Mouse (Mus musculus) liver, adult (tissue): ENCODE data around the gene Alk.

Experiments
- GATA4 ChIP-seq: IDR thresholded peaks from 2 replicates; pipeline ENCODE4 v1.6.1; 2014; ENCODE audit warnings: mild to moderate bottlenecking, low read length; ENCODE audit not compliant: insufficient replicate concordance

Gene Alk

DNA sequence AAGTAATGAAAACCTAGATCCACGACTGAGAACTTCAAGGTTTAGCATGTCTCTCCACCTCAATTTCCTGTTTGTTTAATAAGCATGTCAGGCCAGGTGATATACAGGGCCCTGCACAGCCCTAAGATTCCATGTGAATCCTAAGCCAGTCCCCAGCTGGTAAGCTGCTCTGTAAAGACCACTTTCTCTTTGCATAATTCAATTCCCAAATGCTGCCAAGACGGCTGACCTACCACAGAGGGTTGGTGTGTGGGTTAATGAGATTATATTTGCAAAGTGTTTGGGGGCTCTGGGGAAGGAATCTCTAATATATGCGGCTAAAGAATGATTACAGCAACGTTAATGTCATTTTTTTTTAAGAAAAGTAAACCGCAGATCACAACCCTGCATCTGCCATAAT, 130.3 kb downstream of the Alk start:
- no peak for TF ChIP-seq GATA4

DNA sequence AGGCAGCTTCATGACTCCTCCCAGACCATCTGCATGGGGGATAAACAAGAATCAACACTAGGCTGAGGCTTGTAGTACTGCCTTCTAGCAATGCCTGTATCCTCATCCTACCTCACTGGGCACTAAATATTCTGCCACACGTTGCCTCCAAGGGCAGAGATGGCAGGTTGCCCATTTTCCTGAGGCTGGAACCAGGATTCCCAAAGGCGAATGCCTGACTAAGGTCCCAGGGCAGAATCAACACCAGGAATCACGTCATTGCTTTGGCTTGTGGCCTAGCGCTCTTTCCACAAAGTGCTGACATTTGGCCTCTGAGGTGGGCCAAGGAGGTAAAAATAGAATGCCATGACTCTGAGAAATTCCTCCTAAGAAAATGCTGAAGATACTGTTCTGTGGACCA, 155.9 kb downstream of the Alk start:
- no peak for TF ChIP-seq GATA4

DNA sequence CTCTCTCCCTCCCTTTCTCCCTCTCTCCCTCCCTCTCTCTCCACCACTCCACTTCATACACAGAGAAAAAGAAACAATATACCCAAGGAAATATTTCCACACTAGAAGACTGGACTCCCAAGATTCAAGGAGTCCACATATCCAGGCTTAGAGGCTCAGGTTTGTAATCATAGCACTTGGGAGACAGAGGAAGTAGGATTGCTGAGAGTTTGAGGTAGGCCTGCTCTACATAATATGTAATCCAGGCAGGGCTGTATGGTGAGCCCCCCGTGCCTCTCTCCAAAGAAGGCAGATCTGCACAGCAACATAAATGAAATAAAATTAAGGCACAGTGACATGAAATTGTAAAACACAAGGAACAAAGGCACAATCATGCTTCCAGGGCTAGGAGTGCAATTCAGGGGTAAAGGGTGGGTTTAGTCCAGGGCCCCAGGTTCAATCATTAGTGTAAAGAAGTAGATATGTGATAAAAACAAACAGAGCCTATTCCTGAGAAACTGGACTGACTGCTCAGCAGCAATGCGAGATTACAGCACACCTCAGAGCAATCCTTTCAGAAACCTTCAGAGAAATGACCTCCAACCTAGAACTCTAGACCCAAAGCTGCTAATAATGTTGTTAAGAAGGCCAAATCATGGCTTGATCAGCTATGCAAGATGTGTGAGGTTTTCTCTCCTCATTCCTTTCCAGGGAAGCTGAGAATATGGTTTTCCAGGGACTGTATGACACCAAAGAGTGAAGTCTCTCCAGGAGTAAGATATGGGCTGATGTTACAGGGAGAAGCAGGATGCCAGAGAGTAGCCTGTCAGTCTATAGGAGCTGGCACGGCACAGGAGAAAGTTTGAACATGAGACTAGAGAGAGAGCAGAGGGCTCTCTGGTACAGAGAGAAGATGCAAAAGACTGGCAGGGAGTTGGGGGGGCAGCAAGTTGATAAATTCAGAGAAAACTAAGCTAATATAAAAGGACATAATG, 158.9 kb downstream of the Alk start:
- no peak for TF ChIP-seq GATA4

DNA sequence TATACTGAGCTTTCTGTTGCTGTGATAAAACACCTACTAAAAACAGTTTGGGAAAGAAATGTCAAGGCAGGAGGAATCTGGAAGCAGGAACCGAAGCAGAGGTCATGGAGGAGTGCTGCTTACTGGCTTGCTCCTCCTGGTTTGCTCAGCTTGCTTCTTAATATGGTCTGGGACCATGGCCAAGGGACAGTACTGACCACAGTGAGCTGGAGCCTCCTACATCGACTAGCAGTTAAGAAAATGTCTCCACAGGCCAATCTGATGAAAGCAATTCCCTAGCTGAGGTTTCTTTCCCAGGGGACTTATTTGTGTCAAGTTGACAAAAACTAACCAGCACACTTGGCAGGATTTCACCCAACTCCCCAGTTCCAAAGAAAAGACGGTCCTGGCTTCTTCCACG, 187.0 kb downstream of the Alk start:
- TF ChIP-seq GATA4 = no peak

DNA sequence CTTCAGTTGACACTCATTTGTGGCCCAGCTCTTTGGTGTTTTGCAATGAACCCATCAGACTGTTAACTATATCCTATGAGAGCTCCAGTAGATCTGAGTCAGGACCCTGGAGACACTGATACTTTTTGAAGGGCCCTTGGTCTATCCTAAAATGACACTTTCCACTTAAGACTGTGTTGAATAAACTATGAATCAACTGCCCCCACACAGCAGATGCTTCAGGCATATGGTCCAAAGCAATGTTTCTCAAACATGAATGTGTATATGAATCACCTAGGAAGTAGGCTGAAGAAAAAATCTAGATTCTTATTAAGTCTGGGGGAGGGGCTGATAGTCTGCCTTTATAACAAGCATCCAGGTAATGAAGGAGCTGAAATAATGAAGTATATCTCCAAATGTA, 189.8 kb downstream of the Alk start:
- TF ChIP-seq GATA4 = no peak

DNA sequence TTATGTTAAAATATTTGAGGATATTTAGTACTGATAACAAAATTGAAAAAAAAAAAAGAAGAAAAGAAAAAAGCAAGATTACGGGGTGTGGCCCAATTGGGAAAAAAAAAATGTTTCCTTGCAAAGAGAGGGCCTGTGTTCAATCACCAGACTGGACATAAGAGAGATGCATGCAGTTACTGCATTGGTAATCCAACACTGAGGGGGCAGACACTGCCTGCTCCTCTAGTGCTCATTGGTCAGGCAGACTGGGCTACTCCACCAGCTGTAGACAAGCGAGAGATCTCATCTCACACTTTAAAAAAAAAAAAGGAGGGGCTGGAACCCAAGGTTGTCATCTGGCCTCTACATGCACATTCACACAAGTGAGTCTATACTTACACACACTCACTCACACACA, 199.6 kb downstream of the Alk start:
- TF ChIP-seq GATA4 = no peak

DNA sequence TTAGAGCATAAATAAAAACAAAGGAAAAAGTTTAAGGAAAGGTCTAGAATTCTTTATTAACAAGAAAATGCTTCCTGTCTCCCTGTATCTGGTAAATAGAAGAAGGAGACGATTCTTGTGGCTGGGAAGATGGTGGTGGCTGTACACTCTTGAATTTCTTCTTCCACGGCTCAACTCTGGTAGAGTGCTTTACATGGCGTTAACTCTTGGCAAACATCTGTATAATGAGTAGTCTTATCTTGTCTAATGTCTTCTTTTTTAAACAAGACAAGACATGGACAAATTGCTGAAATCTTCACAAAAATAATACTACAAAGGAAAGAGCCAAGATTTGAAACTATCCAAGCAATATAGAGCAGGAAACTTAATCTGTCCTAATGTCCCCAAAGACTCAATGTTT, 202.6 kb downstream of the Alk start:
- no peak for TF ChIP-seq GATA4

DNA sequence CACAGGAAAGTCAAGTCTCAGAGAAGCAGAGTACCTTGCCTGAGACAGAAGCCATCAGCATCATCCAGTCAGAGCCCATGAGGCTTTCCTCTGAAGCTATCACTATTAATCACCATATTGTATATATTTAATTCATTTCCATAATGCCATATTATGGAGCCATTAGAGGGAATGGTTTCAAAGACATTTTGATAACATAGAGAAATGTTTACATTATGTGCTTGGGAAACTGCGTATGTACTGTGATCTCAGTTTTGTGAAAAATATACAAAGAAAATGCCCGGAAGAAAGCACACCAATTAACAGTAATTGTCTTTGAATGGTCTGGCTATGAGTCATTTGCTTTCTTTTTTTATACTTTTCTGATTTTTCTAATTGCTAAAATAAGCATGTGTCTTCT, 203.1 kb downstream of the Alk start:
- TF ChIP-seq GATA4 = no peak

DNA sequence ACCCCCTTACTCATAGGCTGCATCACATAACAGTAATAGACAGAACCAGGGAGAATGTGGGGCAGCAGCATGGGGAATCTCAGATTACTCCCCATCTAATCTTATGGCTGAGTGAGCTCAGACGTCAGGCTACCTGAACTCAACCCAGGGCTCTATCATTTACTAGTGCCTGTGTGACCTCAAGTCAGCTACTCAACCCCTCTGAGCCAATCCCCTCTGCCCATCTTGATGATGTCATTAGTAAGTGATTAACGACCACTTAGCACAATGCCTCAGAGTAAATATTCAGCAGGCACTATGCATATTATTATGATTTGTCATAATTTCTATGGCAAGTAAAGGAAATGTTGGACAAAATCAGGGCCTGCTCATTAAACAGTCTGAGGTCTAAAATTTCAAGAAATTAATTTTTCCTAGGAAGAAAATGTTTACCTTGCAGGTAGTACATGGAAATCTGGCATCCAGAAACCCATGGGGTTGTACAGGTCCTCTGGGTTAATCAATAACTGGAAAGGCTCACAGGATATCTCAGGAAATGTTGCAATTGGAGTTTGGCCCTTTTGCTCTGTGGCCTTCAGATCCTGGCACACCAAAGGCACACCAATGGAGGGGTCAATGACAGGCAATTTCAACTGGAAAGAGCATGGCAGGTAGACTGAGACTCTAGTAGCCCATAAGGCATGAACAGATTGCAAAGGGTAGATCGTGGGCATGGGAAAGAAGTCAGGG, 204.9 kb downstream of the Alk start:
- peak; percentile 51; the same call in 1 of the 2 replicates for TF ChIP-seq GATA4

DNA sequence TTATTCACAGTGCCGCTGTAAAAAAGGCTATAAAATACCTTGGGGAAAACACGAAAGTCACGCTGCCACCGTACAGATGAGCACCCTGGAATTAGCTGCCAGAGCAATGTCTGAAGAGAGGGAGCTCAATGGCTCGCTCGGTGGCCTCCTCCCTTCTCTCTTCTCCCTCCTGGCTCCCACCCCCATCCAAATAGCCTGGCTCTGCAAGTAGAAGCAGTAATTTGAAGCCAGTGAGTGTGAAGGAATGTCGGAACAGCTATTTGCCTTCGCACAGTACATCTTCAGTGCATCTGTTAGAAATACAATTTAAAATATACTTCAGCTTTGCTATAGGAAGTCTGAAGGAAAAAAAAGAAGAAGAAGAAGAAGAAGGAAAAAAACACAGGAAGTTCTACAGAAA, 208.5 kb downstream of the Alk start:
- TF ChIP-seq GATA4 = no peak

DNA sequence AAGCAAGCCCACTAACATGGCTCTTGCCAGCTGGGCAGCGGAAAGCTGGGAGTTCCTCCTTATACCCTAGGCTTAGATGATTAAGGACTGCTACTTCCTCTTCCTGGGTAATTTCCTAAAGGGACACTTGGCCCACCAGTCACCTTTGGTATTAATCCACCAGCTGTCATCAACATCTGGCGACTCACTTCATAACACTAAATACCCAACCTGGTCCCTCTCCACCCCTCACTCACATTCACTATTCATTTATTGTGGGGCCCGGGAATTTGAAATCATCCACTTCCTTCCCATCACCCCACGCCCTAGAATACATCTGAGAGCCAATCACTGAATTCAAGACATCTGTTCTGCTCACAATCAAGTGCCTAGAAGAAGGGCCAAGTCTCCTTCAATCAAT, 235.4 kb downstream of the Alk start:
- TF ChIP-seq GATA4 = no peak

DNA sequence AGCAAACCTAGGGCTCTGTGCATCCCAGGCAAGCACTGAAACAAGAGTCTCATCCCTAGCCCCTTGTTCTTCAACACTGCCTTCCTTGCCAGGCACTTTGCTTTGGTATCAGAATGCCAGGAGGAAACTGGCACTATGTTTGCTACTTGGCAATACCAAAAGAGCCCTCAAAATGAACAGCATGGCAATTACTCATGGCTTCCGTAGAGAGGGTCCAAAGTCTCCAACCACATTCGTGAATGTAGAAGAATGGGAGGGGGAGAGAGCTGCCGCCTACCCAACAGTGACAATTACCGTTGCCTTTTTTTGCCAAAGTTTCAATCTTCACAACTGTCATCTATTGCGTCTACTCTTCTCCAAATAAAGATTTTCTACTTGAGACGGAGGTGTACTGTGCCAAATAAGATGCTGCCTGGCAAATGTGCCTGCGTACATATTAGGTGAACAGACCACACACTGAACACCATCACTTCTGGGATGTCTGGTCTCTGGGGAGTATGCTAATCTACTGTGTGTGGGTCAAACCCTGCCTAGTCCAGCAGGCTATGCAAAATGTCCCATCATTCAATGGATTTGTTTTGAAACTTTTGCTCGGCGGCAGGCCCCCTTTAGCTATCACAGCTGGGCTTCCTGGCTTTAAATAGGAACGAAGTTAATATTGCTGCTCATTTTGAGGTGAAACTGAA, 241.5 kb downstream of the Alk start:
- no peak for TF ChIP-seq GATA4

DNA sequence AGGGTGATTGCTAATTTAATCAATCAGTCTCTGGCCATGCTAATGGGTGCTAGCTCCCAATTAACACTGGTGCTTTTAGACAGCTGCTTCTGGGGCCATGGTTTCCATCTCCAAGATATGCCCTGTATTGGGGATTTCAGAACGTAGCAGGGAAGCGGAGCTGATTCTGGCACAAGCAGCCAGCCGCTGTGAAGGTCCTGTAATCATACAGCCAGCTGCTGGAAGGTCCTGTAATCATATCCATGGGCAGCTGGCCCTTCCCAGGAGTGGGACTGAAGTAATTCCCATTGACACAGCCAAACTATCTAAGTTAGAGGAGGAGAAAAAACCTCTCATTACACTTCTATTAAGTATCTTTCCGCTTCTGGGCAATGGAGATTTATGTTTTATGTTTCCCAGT, 242.5 kb downstream of the Alk start:
- no peak for TF ChIP-seq GATA4

DNA sequence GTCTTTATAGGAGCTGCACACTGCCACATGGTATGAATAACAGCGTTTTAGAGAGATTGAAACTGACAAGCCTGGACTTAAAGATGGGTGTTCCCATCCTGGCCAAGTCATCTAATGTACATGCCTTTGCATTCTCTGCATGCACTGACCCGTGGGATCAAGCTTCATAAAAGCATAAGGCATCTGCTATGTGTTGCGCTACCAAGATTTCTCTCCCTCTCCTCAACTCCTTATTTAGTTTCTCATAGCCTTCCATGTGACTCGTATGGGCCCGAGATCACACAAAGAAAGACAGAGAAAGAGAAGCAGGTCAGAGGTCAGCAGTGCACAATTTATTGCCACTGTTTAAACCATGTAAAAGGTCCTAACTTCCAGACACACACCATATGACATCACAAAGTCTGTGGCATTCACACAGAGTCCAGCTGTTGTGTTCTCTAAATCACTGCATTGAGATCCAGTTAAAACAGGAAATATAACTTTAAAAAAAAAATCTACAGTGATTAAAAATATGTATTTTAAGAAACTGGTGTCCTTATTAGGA, 247.6 kb downstream of the Alk start:
- no peak for TF ChIP-seq GATA4

DNA sequence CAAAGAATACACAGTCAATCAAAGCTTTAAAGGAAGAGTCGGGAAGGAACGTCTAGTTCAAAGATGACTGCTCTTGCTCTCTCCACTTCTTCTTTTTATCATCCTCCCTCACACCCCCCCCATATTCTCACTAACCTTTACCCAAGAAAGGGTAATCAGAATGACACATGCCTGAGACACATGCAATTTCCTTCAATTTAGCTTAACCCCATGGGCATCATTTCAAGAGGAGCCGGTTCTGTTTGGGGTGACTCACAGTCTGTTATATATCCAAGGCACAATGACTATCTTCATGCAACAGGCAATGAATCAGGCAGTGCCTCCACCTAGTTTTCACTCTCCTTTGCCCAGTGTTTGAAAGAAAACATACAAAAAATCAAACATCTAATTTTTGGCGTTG, 265.0 kb downstream of the Alk start:
- no peak for TF ChIP-seq GATA4
